Mouse (Mus musculus) midbrain, embryonic 13.5 days (tissue): ENCODE data around the gene Tomm40. TPM values are rescaled to one million over a fixed set of nuclear protein-coding genes. Genes with fewer than 3 reads are reported as not detected.

Experiments
- ATAC-seq: fragments of 200-750 bp; cut with Nextera tagmentation; 2 replicates; pipeline ENCODE4 v1.8.0; 2017; ENCODE audit warnings: mild to moderate bottlenecking, moderate TSS enrichment, moderate library complexity
- H3K27ac ChIP-seq: fragments of 300-500 bp; sonication (generic); 2 replicates; pipeline ENCODE4 v1.5.1; 2015; ENCODE audit warnings: inconsistent platforms, mild to moderate bottlenecking, moderate library complexity
- H3K27me3 ChIP-seq: fragments of 300-500 bp; sonication (generic); 2 replicates; pipeline ENCODE4 v1.6.1; 2015; ENCODE audit warnings: mild to moderate bottlenecking, inconsistent platforms
- H3K36me3 ChIP-seq: fragments of 300-500 bp; sonication (generic); 2 replicates; pipeline ENCODE4 v1.6.1; 2015; ENCODE audit warnings: mild to moderate bottlenecking, inconsistent platforms
- H3K4me1 ChIP-seq: fragments of 300-500 bp; sonication (generic); replicated peaks from 2 replicates; pipeline ENCODE4 v1.6.1; 2015; ENCODE audit warnings: inconsistent platforms
- H3K4me2 ChIP-seq: fragments of 300-500 bp; sonication (generic); replicated peaks from 2 replicates; pipeline ENCODE4 v1.6.1; 2015; ENCODE audit warnings: moderate library complexity, mild to moderate bottlenecking, inconsistent platforms
- H3K4me3 ChIP-seq: fragments of 300-500 bp; sonication (generic); replicated peaks from 2 replicates; pipeline ENCODE4 v1.5.1; 2015; ENCODE audit warnings: mild to moderate bottlenecking, inconsistent platforms
- H3K9ac ChIP-seq: fragments of 300-500 bp; sonication (generic); replicated peaks from 2 replicates; pipeline ENCODE4 v1.6.1; 2015; ENCODE audit warnings: mild to moderate bottlenecking, inconsistent platforms
- H3K9me3 ChIP-seq: fragments of 300-500 bp; sonication (generic); 2 replicates; pipeline ENCODE4 v1.6.1; 2016; ENCODE audit warnings: mild to moderate bottlenecking, inconsistent platforms
- WGBS: fragments of 180-500 bp; shearing (Covaris S2); methylation state at CpG from one replicate; pipeline ENCODE4 v1.1.7; 2015; 5-methylcytosine and 5-hydroxymethylcytosine counted together
- polyA plus RNA-seq: library from polyadenylated mRNA; unstranded; fragments of >200 nt; fragmentation: Nextera tagmentation; extraction: Ambion mirVana; gene quantifications from 2 replicates; pipeline ENCODE4 v1.2.1, GENCODE M21; 2015

The Tomm40 gene
- polyA plus RNA-seq, 1 experiment from 2014 or later, result 125 TPM

DNA sequence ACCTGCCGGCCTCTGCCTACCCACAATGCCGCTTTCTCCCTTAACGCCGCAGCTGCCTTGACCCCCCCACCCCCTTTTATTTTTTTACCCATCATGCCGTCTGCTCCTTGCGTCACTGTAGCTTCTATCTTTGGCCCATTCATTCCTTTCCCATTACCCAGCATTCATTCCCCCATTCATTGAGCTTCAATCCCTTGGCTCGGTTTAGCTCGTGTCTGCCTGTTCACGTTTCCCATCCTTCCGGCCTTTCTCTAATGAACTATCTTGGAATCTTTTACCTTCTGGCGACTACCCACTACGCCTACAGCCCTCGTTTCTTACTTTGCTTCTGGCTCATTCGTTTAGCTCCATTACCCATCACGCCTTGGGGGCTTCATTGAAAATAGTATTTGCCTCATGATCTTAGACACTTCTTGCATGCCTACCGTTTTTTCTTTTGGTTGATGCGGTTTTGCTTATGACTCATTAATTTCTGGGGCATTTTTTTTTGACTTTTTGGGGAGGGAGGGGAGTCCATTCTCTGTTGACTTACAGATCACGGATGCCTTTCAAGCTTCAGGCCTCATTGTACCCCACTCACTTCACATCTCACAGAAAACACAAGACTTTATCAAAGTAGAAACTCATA, 931 bp upstream of the Tomm40 start:
- Histone ChIP-seq H3K27me3 (no peaks in the 10 kb centered on the region), H3K4me2 (peak overlapping the region; percentile 60), H3K36me3 (peaks cover 51% of the 10 kb centered on the region), H3K4me1 (peaks cover 18% of the 10 kb centered on the region), H3K9ac (peak overlapping the region; percentile 63), H3K27ac (peak overlapping the region; percentile 92), H3K4me3 (peak overlapping the region; percentile 39), H3K9me3 (no peaks in the 10 kb centered on the region; the same call in 1 of the 2 replicates)
- 6% methylated on average over 18 of the region's 18 CpGs for WGBS
- no peak for ATAC-seq

DNA sequence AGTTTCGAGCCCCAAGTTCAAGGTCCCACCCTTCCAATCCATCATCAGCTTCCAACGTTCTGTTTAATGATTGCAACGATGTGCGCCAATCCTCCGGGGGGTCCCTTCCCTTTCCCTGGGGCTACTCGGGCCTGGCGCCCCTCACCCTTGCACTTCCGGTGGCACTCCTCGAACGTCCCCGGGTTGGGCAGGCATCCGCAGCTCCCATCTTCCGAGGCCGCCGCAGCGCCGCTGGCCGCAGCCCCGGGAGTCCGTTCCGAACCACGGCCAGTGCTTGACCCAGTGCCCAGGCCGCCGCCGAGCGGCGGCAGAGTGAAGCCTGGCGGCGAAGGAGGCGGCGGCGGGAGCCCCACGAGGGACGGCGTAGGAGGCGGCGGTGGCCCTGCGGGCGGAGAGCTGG, 402 bp downstream of the Tomm40 start:
- no peaks in the 10 kb centered on the region for H3K9me3 ChIP-seq
- peak overlapping the region; percentile 96 for H3K9ac ChIP-seq
- peaks cover 18% of the 10 kb centered on the region for H3K4me1 ChIP-seq
- H3K4me3 ChIP-seq, result peak overlapping the region; percentile 100
- H3K36me3 ChIP-seq, result peaks cover 50% of the 10 kb centered on the region
- no peak for ATAC-seq
- WGBS, result under 1% methylated on average over 39 of the region's 39 CpGs
- H3K27ac ChIP-seq, result peak overlapping the region; percentile 75
- peak overlapping the region; percentile 99 for H3K4me2 ChIP-seq
- no peaks in the 10 kb centered on the region for H3K27me3 ChIP-seq

DNA sequence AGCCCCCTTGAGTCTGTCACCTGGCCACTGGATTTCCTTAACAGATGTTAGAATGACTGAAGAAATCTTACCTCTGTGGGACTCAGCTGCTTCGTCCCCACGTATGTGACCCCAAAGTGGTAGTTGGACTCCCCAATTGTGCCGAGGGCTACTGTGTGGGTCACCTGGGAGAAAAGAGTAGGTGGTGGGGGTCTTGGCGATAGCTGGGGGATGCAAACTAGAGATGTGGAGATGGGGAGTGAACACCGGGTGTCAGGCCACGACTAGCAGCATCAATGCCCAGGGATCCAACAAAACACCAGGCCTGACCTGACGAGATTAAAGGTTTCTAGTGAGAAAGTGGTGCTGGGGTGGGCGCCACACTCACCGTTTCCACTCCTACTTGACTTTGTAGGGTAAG, 1.6 kb downstream of the Tomm40 start:
- H3K9ac ChIP-seq, result no peak overlapping the region
- no peak overlapping the region for H3K4me3 ChIP-seq
- 92% methylated on average over 9 of the region's 9 CpGs for WGBS
- no peaks in the 10 kb centered on the region for H3K9me3 ChIP-seq
- H3K4me1 ChIP-seq, result peaks cover 18% of the 10 kb centered on the region
- no peak overlapping the region for H3K27ac ChIP-seq
- peaks cover 50% of the 10 kb centered on the region for H3K36me3 ChIP-seq
- ATAC-seq, result no peak
- H3K27me3 ChIP-seq, result no peaks in the 10 kb centered on the region
- no peak overlapping the region for H3K4me2 ChIP-seq

DNA sequence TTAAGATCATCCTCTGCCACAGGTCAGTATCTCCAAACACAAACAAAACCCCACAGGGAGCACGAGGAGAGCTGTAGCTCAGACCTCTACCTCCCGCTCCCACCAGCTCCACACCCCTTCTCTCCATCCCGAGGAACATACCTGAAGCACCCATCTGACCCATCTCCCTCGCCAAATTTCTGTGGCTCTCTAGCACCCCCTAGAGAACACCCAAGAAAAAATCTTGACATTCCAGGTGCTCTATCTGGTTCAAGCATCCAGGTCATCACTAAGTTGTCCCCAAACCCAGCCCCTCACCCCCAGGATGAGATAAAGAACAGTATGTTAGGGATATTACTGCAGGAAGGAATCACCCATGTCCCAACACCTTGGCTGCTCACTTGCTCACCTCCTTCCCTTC, 2.0 kb downstream of the Tomm40 start:
- WGBS, result 60% methylated on average over 4 of the region's 4 CpGs
- no peaks in the 10 kb centered on the region for H3K27me3 ChIP-seq
- no peak overlapping the region for H3K27ac ChIP-seq
- H3K4me1 ChIP-seq, result peaks cover 18% of the 10 kb centered on the region
- peaks cover 50% of the 10 kb centered on the region for H3K36me3 ChIP-seq
- no peak overlapping the region for H3K4me2 ChIP-seq
- no peak for ATAC-seq
- no peak overlapping the region for H3K4me3 ChIP-seq
- H3K9me3 ChIP-seq, result no peaks in the 10 kb centered on the region
- no peak overlapping the region for H3K9ac ChIP-seq

DNA sequence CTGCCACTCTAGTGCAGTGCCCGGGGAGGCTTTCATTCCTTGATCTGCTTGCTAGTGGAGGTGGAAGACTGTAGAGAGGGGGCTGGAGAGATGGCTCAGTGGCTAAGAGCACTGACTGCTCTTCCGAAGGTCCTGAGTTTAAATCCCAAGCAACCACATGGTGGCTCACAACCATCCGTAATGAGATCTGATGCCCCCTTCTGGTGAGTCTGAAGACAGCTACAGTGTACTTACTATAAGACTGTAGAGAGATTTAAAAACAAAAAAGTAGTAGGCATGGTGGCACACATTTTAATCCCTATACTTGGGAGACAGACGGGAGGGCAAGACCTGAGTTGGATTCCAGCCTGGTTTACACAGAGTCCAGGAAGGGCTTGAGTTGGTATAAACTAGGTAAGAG, 2.8 kb downstream of the Tomm40 start:
- Histone ChIP-seq H3K4me3 (no peak overlapping the region), H3K27ac (no peak overlapping the region), H3K4me2 (no peak overlapping the region), H3K9ac (no peak overlapping the region), H3K27me3 (no peaks in the 10 kb centered on the region), H3K4me1 (peaks cover 18% of the 10 kb centered on the region), H3K36me3 (peaks cover 57% of the 10 kb centered on the region), H3K9me3 (no peaks in the 10 kb centered on the region)
- no peak for ATAC-seq
- 76% methylated on average over 4 of the region's 4 CpGs for WGBS

DNA sequence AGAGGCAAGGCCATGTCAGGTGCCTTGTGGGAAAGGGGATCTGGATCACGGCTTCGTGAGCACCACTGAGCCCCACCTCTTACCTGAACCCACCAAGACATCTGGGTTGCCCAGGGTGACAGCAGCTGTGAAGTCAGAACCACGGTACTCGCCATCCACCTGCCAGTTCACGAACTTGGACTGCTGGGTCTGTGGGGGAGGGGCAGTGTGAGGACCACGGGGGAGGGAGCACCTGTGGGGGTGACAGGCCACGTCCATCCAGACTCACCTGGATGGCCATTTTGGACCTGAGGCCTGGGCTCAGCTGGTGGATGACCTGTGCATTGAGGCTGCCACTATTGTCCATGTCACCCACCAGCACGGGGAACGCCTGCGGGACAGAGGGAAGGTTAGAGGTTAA, 4.6 kb downstream of the Tomm40 start:
- H3K36me3 ChIP-seq, result peaks cover 71% of the 10 kb centered on the region
- no peaks in the 10 kb centered on the region for H3K9me3 ChIP-seq

DNA sequence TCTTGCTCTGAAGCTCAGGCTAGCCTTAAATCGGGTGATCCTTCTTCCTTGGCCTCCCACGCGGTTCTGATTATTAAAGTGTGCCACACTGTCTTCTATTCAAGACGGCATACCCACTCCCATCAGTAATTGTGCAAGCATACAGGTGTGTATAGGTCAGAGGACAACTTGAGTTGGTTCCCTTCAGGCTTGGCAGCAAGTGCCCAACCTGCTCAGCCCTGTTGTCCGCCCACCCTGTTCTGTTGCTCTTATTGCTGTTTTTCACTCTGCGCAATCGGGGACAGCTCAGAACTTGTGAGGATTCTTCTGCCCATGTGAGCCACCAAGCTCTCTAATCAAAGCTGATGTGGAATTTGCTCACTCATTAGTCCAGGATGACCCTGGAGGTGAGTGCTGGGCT, 10.0 kb downstream of the Tomm40 start:
- no peak overlapping the region for H3K4me3 ChIP-seq
- H3K36me3 ChIP-seq, result peaks cover 68% of the 10 kb centered on the region
- H3K9ac ChIP-seq, result no peak overlapping the region
- 0 out of 2 replicates have a peak, but pooled peaks cover 3% of the 10 kb centered on the region for H3K4me1 ChIP-seq
- 94% methylated on average over 7 of the region's 7 CpGs for WGBS
- ATAC-seq, result no peak
- H3K27ac ChIP-seq, result no peak overlapping the region
- H3K4me2 ChIP-seq, result no peak overlapping the region
- no peaks in the 10 kb centered on the region for H3K9me3 ChIP-seq
- no peaks in the 10 kb centered on the region for H3K27me3 ChIP-seq

More for the DNA sequence above, 4.6 kb downstream of the Tomm40 start:
- Histone ChIP-seq H3K4me1 (peaks cover 12% of the 10 kb centered on the region), H3K27me3 (no peaks in the 10 kb centered on the region), H3K27ac (no peak overlapping the region), H3K9ac (no peak overlapping the region), H3K4me2 (no peak overlapping the region), H3K4me3 (no peak overlapping the region)
- WGBS, result 97% methylated on average over 10 of the region's 10 CpGs
- ATAC-seq, result no peak

DNA sequence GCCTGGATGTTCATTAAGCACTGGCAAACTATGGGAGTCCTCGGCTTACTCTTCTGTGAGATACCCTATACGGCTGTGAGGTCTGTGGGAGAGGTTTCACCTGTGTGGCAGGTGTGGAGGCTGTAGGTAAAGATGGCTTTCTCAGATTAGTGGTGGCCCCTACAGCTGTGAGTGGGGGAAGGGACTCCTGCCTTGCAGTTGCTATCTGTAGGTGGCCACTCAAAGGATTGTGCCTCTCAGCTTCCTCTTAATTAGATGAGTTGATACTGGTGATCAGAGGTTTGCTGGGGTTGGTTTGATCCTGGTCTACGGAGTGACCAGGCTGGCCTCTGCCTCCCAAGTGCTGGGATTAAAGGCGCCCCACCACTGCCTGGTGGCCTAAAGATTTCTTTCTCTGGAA, 10.8 kb downstream of the Tomm40 start:
- no peaks in the 10 kb centered on the region for H3K27me3 ChIP-seq
- H3K4me3 ChIP-seq, result no peak overlapping the region
- no peak overlapping the region for H3K27ac ChIP-seq
- H3K36me3 ChIP-seq, result peaks cover 60% of the 10 kb centered on the region
- no peak overlapping the region for H3K9ac ChIP-seq
- H3K4me2 ChIP-seq, result no peak overlapping the region
- WGBS, result 95% methylated on average over 4 of the region's 4 CpGs
- peaks cover 4% of the 10 kb centered on the region for H3K4me1 ChIP-seq
- no peaks in the 10 kb centered on the region for H3K9me3 ChIP-seq
- ATAC-seq, result no peak

DNA sequence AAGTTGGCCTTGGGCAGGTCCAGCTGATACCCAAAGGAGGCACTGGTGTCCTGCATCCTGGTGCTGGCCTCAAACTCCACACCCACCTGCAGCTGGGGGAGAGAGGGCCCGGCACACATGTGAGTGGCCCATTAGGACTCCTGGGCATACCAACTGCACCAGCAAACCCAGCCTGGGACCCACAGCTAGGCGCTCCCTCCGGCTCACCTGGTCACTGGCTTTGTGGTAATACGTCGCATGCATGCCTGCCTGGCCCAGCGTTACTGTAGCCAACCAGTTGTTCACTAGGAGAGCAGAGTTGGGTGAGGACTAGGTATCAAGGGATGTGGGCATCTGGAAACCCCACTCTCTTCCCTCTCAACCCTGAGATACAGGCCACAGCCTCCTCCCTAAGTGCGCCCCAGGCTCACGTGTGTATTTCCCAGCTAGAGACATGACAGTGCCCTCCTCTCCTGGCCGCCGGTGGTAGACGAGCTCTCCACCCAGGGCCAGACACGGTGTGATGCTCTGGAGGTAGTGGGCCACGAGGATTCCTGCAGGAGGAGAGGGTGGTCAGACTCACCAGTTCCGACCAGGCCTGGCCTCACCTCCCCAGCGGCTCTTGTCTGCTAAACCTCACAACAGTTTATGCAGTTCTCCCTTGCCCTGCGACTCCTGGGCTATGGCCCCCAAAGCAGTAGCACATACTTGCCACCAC, 12.2 kb downstream of the Tomm40 start:
- peaks cover 47% of the 10 kb centered on the region for H3K36me3 ChIP-seq
- no peak overlapping the region; the same call in 1 of the 2 replicates for H3K9ac ChIP-seq
- H3K4me3 ChIP-seq, result no peak overlapping the region
- H3K27ac ChIP-seq, result no peak overlapping the region
- WGBS, result 93% methylated on average over 16 of the region's 16 CpGs
- peaks cover 19% of the 10 kb centered on the region for H3K4me1 ChIP-seq
- no peak overlapping the region for H3K4me2 ChIP-seq
- H3K9me3 ChIP-seq, result no peaks in the 10 kb centered on the region
- no peak for ATAC-seq
- no peaks in the 10 kb centered on the region for H3K27me3 ChIP-seq

DNA sequence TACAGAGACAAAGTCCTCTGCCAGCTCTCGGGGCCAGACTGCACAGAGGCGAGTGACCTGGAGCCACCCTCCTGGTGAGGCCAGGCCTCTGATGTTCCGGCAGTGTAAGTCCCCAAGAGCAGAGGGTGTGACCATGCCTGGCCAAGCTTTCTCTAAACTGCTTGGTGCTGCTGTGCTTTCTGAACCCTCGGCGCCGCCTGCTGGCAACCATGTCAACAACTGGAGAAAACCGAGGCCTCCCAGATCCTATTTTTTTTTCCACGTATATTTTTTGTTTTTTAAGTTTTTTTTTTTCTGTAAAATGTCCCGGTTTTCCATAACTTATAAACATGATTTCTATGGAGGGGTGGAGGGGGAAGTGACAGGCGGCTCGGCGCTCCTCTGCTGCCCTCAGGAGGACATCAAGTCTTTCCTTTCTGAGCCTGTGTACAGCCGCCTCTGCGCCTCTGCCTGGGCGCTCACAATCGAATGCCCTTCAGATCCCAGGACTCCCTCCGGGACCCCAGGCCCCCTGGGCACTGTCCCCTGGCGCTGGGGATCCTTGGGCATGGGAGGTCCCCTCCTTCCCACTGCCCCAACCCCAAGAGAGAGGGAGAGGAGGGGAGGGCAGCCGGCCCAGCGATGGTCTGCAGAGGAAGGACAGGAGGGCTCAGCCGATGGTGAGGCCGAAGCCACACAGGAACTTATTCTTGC, 14.0 kb downstream of the Tomm40 start:
- Histone ChIP-seq H3K4me1 (peaks cover 21% of the 10 kb centered on the region), H3K9me3 (no peaks in the 10 kb centered on the region), H3K4me2 (no peak overlapping the region), H3K36me3 (peaks cover 36% of the 10 kb centered on the region), H3K27ac (no peak overlapping the region; the same call in 1 of the 2 replicates), H3K27me3 (no peaks in the 10 kb centered on the region), H3K4me3 (no peak overlapping the region), H3K9ac (no peak overlapping the region)
- WGBS, result 33% methylated on average over 22 of the region's 22 CpGs
- ATAC-seq, result peak; percentile 50

DNA sequence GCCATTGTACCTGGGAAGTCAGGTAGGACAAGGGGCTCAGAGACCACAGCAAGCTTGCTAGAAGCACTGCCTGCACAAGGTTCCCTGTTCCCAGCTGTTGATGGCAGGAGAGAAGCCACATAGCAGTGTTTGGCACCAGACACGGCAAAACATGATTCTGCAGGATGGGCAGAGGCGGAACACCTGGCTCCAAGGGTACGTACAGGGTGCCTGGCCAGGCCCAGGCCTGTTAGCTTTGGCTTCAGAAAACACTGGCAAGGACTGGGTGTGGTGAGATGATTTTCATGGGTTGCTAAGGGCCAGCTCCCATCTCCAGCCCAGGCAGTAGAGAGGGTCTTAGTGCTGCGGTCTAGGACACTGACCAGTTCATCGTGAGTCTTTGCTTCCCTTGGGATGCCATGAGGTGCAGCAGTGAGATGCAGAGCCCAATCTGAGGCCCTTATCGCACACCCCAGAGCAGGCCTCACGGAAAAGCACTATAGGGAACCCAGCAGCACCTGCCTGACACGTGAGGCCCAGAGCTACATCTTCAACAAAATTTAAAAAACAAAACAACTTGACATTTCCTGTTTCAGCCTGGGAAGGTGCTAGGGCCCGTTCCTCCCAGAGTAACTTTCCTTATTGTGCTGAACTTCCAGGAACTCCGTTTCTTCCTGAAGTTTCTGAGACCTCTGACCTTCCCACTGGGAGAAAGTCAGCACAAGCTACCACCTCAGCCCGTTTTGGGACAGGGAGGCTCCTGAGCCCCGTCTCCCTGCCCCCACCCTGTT, 14.8 kb downstream of the Tomm40 start:
- Histone ChIP-seq H3K4me1 (peaks cover 21% of the 10 kb centered on the region), H3K9me3 (no peaks in the 10 kb centered on the region), H3K27ac (no peak overlapping the region; the same call in 1 of the 2 replicates), H3K27me3 (no peaks in the 10 kb centered on the region), H3K4me3 (no peak overlapping the region), H3K36me3 (peaks cover 38% of the 10 kb centered on the region), H3K9ac (no peak overlapping the region), H3K4me2 (no peak overlapping the region)
- WGBS, result 63% methylated on average over 12 of the region's 12 CpGs
- ATAC-seq, result no peak

DNA sequence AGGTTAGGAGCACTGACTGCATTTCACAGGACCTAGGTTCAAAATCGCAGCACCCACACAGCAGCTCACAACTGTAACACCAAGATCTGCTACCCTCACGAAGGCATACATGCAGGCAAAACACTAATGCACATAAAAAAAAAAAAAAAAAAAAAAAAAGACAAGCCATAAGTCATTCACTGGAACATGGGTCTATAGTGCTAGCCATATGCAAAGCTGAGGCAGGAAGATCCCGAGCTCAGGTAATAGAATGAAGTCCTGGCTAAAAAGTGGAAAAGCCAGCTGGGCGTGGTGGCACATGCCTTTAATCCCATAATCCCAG, 15.4 kb downstream of the Tomm40 start:
- Histone ChIP-seq H3K4me2 (0 out of 2 replicates have a peak overlapping the region, but pooled peaks have one; percentile 64), H3K4me3 (no peak overlapping the region), H3K36me3 (peaks cover 38% of the 10 kb centered on the region), H3K4me1 (peaks cover 21% of the 10 kb centered on the region), H3K27me3 (no peaks in the 10 kb centered on the region), H3K27ac (no peak overlapping the region), H3K9me3 (no peaks in the 10 kb centered on the region), H3K9ac (no peak overlapping the region)
- 85% methylated on average over 4 of the region's 4 CpGs for WGBS
- ATAC-seq, result no peak
